Mouse (Mus musculus) hindbrain, embryonic 12.5 days (tissue): ENCODE measurements around the gene Mgat4a. TPM values are rescaled to one million over a fixed set of nuclear protein-coding genes. Genes with fewer than 3 reads are reported as not detected.
A peak's percentile ranks its signal among the peaks of the same experiment; 100 is the strongest.

Source experiments
- ATAC-seq: fragments of 200-750 bp; cut with Nextera tagmentation; 2 replicates; pipeline ENCODE4 v1.8.0; 2017; ENCODE audit warnings: moderate TSS enrichment; ENCODE audit not compliant: low FRiP score
- H3K27ac ChIP-seq: fragments of 300-500 bp; sonication (generic); 2 replicates; pipeline ENCODE4 v1.5.1; 2016; ENCODE audit warnings: mild to moderate bottlenecking
- H3K27me3 ChIP-seq: fragments of 300-500 bp; sonication (generic); 2 replicates; pipeline ENCODE4 v1.6.1; 2016; ENCODE audit warnings: mild to moderate bottlenecking
- H3K36me3 ChIP-seq: fragments of 300-500 bp; sonication (generic); 2 replicates; pipeline ENCODE4 v1.6.1; 2016; ENCODE audit warnings: mild to moderate bottlenecking
- H3K4me1 ChIP-seq: fragments of 300-500 bp; sonication (generic); 2 replicates; pipeline ENCODE4 v1.6.1; 2016
- H3K4me2 ChIP-seq: fragments of 300-500 bp; sonication (generic); replicated peaks from 2 replicates; pipeline ENCODE4 v1.6.1; 2016; ENCODE audit warnings: mild to moderate bottlenecking
- H3K4me3 ChIP-seq: fragments of 300-500 bp; sonication (generic); 2 replicates; pipeline ENCODE4 v1.5.1; 2016; ENCODE audit warnings: mild to moderate bottlenecking
- H3K9ac ChIP-seq: fragments of 300-500 bp; sonication (generic); 2 replicates; pipeline ENCODE4 v1.6.1; 2016; ENCODE audit warnings: mild to moderate bottlenecking, moderate library complexity
- H3K9me3 ChIP-seq: fragments of 300-500 bp; sonication (generic); replicated peaks from 2 replicates; pipeline ENCODE4 v1.6.1; 2016; ENCODE audit warnings: mild to moderate bottlenecking
- WGBS: fragments of 180-500 bp; shearing (Covaris S2); methylation state at CpG from one replicate; pipeline ENCODE4 v1.1.7; 2016; 5-methylcytosine and 5-hydroxymethylcytosine counted together
- polyA plus RNA-seq: library from polyadenylated mRNA; unstranded; fragments of >200 nt; fragmentation: Nextera tagmentation; extraction: Ambion mirVana; gene quantifications from 2 replicates; pipeline ENCODE4 v1.2.1, GENCODE M21; 2016

Mgat4a gene
- 3.2 and 4.6 TPM in 2 replicates for polyA plus RNA-seq

DNA sequence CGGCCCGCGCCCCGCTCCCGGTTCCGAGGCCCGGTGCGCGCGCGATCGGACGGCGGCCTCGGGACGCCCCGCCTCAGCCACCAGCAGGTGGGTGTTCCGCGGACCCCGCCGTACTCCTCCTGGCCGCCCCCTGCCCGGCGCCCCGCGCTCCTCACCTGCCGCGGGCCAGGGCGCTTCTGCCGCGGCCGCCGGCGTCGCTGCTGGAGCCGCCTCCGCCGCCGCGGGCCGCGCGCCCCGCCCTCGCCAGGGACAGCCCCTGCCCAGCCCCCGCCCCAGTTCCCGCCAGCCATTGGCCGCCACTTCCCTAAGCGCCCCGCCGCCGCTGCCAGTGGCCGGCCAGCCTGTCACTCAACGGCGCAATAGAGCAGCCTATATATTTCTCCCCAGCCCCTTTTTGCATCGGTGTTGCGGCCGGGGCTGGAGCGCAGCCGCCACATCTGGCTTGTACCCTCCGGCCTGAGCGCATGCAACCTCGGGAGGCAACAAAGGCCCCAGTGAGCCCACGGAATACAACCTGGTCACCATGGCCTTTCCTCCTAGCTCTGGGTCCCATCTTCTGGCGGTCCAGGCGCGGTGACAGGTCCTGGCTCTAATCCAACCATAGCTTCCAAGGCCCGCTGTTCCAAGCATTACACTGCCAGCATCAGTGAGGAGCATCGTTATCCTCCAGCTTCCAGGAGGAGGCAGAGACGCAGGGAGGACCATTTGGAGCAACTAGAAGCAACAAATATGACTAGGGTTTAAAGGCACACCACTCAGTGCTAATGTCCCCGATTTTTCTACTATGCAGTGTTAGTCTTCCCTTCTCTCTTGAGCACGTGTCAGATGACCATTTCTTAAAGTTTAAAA is at the start of gene Mgat4a:
Gene Mgat4a, minus strand, starts transcription at position 207 of the 849 bp plus-strand sequence.
- H3K9ac ChIP-seq = peak within 1 kb of the TSS; percentile 82
- H3K4me2 ChIP-seq = peak within 1 kb of the TSS; percentile 98
- 1% methylated on average over 49 of the region's 72 CpGs for WGBS
- H3K27ac ChIP-seq = peak within 1 kb of the TSS; percentile 81
- peaks cover 5% of the 10 kb centered on the region; the same call in 1 of the 2 replicates for H3K4me1 ChIP-seq
- peak within 1 kb of the TSS; percentile 82 for H3K4me3 ChIP-seq
- ATAC-seq = peak; percentile 99
- H3K9me3 ChIP-seq = no peaks in the 10 kb centered on the region
- H3K36me3 ChIP-seq = no peaks in the 10 kb centered on the region
- H3K27me3 ChIP-seq = peaks cover 13% of the 10 kb centered on the region

DNA sequence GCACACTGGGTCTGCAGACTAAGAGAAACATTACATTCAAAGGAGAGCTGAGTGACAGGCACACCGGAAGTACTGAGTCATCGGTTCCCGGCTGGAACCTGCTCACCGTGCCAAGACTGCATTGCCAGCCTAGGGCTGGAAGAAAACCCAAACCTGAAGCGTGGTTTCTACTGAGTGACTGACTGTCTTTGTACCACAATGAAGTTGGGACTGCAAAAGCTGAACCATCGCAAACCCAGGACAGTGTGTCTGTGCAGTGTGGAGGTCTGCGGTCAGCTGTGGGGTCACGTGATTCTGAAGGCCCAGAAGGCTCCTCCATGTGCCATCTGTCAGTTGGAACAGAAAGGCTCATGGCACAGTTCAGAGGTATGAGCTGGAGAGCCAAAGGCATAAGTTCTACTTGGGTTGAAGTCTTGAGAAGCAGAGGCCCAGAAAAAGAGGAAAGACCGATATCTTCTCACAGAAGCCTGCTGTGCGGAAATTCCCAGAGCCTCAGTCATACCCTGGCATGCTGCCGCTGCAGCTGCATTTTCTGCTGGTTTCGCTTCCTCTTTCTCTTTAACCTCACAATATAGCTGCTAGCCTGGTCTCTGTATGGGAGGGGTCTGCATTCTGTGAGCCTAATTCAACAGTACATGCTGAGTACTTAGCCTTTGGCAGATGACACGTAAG is 45.1 kb upstream of the Mgat4a start:
- no peak overlapping the region for H3K4me2 ChIP-seq
- no peak overlapping the region for H3K27ac ChIP-seq
- H3K9ac ChIP-seq = no peak overlapping the region
- H3K4me3 ChIP-seq = no peak overlapping the region
- H3K9me3 ChIP-seq = no peaks in the 10 kb centered on the region
- 80% methylated on average over 13 of the region's 13 CpGs for WGBS
- H3K4me1 ChIP-seq = no peaks in the 10 kb centered on the region
- no peak for ATAC-seq
- no peaks in the 10 kb centered on the region for H3K36me3 ChIP-seq
- H3K27me3 ChIP-seq = no peaks in the 10 kb centered on the region

GRCm38 (mm10) chr1:37583795-37584464 is 43.1 kb upstream of the Mgat4a start:
- H3K9ac ChIP-seq = no peak overlapping the region
- no peaks in the 10 kb centered on the region for H3K36me3 ChIP-seq
- no peak overlapping the region for H3K27ac ChIP-seq
- 75% methylated on average over 9 of the region's 9 CpGs for WGBS
- no peak overlapping the region for H3K4me2 ChIP-seq
- H3K4me3 ChIP-seq = no peak overlapping the region
- no peaks in the 10 kb centered on the region for H3K27me3 ChIP-seq
- H3K4me1 ChIP-seq = no peaks in the 10 kb centered on the region
- ATAC-seq = no peak
- H3K9me3 ChIP-seq = no peaks in the 10 kb centered on the region

DNA sequence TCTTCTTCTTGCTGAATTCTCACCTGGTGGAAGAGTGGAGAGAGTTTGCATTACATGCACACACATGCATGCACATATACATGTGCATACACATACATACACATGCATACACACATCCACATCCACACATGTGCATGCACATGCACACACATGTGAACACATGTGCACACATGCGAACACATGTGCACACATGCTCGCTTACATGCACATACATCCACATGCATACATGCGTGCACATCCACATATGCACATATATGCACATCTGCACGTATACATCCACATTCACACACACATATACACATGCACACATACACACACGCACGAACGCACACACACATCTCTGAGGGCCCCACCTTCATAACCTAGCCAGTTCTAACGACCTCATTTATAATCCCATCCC is 42.4 kb upstream of the Mgat4a start:
- no peaks in the 10 kb centered on the region for H3K4me1 ChIP-seq
- H3K36me3 ChIP-seq = no peaks in the 10 kb centered on the region
- WGBS = 95% methylated on average over 8 of the region's 8 CpGs
- no peak overlapping the region for H3K27ac ChIP-seq
- no peaks in the 10 kb centered on the region for H3K9me3 ChIP-seq
- H3K9ac ChIP-seq = no peak overlapping the region
- no peak overlapping the region for H3K4me2 ChIP-seq
- no peaks in the 10 kb centered on the region for H3K27me3 ChIP-seq
- ATAC-seq = no peak
- no peak overlapping the region for H3K4me3 ChIP-seq

DNA sequence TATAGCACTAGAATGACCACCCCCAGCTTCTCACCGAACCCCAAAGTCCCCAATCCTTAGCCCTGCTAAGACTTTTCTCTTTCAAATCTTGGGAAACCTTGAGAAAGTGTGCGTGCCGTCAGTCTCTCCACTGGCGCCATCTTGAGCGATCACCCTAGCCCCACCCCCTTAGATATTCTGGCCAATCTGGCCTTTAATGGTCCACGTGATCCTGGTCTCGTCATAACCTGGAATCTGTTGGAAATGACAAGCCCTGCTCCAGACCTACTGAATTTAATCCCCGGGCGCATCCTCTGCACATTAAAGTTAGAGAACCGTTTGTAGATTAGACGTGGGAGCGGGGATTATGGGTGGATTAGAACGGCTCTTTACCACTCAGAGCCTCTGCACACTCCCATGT is 38.9 kb upstream of the Mgat4a start:
- no peak overlapping the region for H3K4me3 ChIP-seq
- 94% methylated on average over 13 of the region's 13 CpGs for WGBS
- H3K4me1 ChIP-seq = no peaks in the 10 kb centered on the region
- no peak overlapping the region for H3K27ac ChIP-seq
- no peaks in the 10 kb centered on the region for H3K9me3 ChIP-seq
- H3K27me3 ChIP-seq = no peaks in the 10 kb centered on the region
- H3K4me2 ChIP-seq = no peak overlapping the region
- H3K9ac ChIP-seq = no peak overlapping the region
- H3K36me3 ChIP-seq = no peaks in the 10 kb centered on the region
- ATAC-seq = no peak

GRCm38 (mm10) chr1:37572528-37573272 is 31.9 kb upstream of the Mgat4a start:
- Histone ChIP-seq H3K27ac (no peak overlapping the region), H3K9me3 (no peaks in the 10 kb centered on the region), H3K4me3 (no peak overlapping the region), H3K27me3 (no peaks in the 10 kb centered on the region), H3K36me3 (no peaks in the 10 kb centered on the region), H3K9ac (no peak overlapping the region), H3K4me1 (no peaks in the 10 kb centered on the region), H3K4me2 (no peak overlapping the region)
- no peak for ATAC-seq
- 83% methylated on average over 10 of the region's 10 CpGs for WGBS

- no peak for ATAC-seq
- no peaks in the 10 kb centered on the region for H3K36me3 ChIP-seq
Measured at GRCm38 (mm10) chr1:37568379-37568778, 27.6 kb upstream of the Mgat4a start.

DNA sequence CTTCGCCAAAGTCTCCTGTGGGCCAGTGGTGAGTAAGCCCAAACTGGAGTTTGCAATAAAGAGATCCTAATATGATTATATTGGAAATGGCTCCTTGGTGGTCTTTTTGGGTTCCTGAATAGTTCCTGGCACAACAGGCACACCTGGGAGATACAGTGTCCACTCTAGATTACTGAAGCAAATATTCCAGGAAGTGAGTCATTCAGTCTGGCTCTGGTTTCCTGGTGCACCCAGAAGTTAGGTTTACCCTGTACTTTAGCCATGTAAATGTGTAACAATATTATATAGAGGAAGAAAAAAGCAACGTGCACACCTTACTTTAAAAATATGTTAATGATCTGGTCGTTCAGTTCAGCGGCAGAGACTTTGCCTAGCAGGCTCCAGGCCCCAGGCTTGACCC is 25.9 kb upstream of the Mgat4a start:
- no peak overlapping the region for H3K9ac ChIP-seq
- no peak overlapping the region for H3K4me3 ChIP-seq
- no peaks in the 10 kb centered on the region for H3K9me3 ChIP-seq
- 86% methylated on average over 4 of the region's 4 CpGs for WGBS
- peaks cover 6% of the 10 kb centered on the region; the same call in 1 of the 2 replicates for H3K4me1 ChIP-seq
- H3K36me3 ChIP-seq = no peaks in the 10 kb centered on the region
- H3K27ac ChIP-seq = no peak overlapping the region
- no peak overlapping the region for H3K4me2 ChIP-seq
- no peaks in the 10 kb centered on the region for H3K27me3 ChIP-seq
- ATAC-seq = no peak

More at GRCm38 (mm10) chr1:37568379-37568778, 27.6 kb upstream of the Mgat4a start:
- Histone ChIP-seq H3K4me1 (peaks cover 6% of the 10 kb centered on the region; the same call in 1 of the 2 replicates), H3K4me2 (no peak overlapping the region), H3K27me3 (no peaks in the 10 kb centered on the region), H3K9ac (no peak overlapping the region), H3K27ac (no peak overlapping the region), H3K9me3 (no peaks in the 10 kb centered on the region), H3K4me3 (no peak overlapping the region)
- WGBS = 91% methylated on average over 1 of the region's 1 CpGs

DNA sequence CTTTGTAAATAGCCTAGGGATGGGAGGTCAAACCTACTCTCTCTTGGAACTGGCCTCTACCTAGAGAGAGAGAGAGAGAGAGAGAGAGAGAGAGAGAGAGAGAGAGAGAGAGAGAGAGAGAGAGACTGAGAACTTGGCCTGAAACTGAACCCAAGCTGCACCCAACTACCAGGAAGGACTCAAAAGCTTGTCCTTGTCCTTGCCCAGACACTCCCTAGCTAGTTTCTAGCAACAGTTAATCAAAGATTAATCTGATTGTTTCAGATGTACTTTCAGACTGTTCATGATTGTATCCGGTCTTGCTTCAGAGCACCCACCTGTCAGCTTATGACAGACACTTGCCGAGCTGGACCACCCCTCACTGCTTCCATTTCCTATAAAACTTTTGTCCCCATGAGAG is 25.5 kb upstream of the Mgat4a start:
- H3K4me1 ChIP-seq = peaks cover 6% of the 10 kb centered on the region; the same call in 1 of the 2 replicates
- ATAC-seq = no peak
- H3K4me3 ChIP-seq = no peak overlapping the region
- H3K27me3 ChIP-seq = no peaks in the 10 kb centered on the region
- H3K9ac ChIP-seq = no peak overlapping the region
- H3K36me3 ChIP-seq = no peaks in the 10 kb centered on the region
- H3K4me2 ChIP-seq = no peak overlapping the region
- H3K9me3 ChIP-seq = no peaks in the 10 kb centered on the region
- no peak overlapping the region for H3K27ac ChIP-seq
- WGBS = 79% methylated on average over 2 of the region's 2 CpGs

DNA sequence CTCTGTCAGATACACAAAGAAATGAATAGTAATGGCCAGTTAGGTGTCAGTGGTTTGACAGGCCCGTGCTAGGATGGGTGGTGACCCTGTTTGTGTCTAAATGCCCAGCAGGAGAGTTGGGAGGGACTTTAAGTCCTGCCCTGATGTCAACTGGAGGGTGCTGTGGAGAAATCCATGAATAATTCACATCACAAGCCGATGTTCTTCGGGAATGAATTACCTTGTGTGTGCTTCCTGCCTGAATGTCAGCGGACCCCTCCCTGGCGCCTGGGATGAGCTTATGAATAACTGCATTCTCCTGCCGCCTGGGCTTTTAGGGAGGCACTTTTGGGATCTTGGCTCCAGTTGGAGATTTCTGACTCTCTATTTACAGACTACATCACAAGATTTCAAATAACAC is 24.6 kb upstream of the Mgat4a start:
- no peaks in the 10 kb centered on the region for H3K36me3 ChIP-seq
- no peak overlapping the region for H3K4me2 ChIP-seq
- 24% methylated on average over 6 of the region's 6 CpGs for WGBS
- H3K27me3 ChIP-seq = no peaks in the 10 kb centered on the region
- no peaks in the 10 kb centered on the region for H3K9me3 ChIP-seq
- ATAC-seq = no peak
- no peak overlapping the region for H3K27ac ChIP-seq
- H3K4me3 ChIP-seq = no peak overlapping the region
- no peak overlapping the region for H3K9ac ChIP-seq
- peaks cover 6% of the 10 kb centered on the region; the same call in 1 of the 2 replicates for H3K4me1 ChIP-seq

GRCm38 (mm10) chr1:37561955-37562354 is 21.1 kb upstream of the Mgat4a start:
- 87% methylated on average over 3 of the region's 3 CpGs for WGBS
- Histone ChIP-seq H3K9ac (no peak overlapping the region), H3K27ac (no peak overlapping the region), H3K36me3 (no peaks in the 10 kb centered on the region), H3K4me2 (no peak overlapping the region), H3K4me1 (peaks cover 6% of the 10 kb centered on the region; the same call in 1 of the 2 replicates), H3K4me3 (no peak overlapping the region), H3K9me3 (no peaks in the 10 kb centered on the region), H3K27me3 (no peaks in the 10 kb centered on the region)
- ATAC-seq = no peak

DNA sequence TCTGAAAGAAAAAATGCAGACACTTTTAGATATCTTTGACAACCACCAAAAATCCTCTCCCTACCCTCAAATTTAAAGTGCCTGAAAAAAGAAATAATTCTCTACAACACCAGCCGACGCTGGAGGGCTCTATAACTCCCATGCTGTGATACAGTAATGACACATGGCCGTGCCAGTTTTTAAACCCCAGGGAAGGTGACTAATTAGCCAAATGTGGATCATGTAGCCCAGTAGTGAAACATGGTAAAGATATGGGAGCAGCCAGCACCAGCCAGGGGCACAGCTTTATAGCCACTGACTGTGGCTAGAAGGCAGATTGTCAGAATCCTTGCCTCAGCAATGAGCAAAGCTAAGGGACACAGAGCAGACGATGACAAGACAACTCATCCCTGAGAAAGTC is 19.5 kb upstream of the Mgat4a start:
- H3K4me3 ChIP-seq = no peak overlapping the region
- H3K27ac ChIP-seq = no peak overlapping the region
- no peak overlapping the region for H3K4me2 ChIP-seq
- no peak for ATAC-seq
- H3K9ac ChIP-seq = no peak overlapping the region
- no peaks in the 10 kb centered on the region for H3K9me3 ChIP-seq
- WGBS = 78% methylated on average over 4 of the region's 4 CpGs
- no peaks in the 10 kb centered on the region for H3K36me3 ChIP-seq
- peaks cover 3% of the 10 kb centered on the region; the same call in 1 of the 2 replicates for H3K4me1 ChIP-seq
- H3K27me3 ChIP-seq = no peaks in the 10 kb centered on the region
